Mouse (Mus musculus) c-Kit-positive CD71-positive TER-119-negative erythroid progenitor cells, embryonic 14.5 days (primary cell): ENCODE results near the gene Fbxw17.
"Not testable (repeated sequence)": the region's sequence is repeated elsewhere in the genome, so short reads cannot be mapped to it uniquely, and the experiment has no call there.

ENCODE experiments used
- DNase-seq: peaks from one replicate; pipeline ENCODE4 v3.0.0-alpha.2; 2013; ENCODE audit warnings: low read depth

The Fbxw17 gene

GRCm38 (mm10) chr13:50417389-50418183 is at the start of gene Fbxw17:
Gene Fbxw17, plus strand, starts transcription at chr13:50417864.
- peak; percentile 36 for DNase-seq

GRCm38 (mm10) chr13:50372934-50373705 is 44.5 kb upstream of the Fbxw17 start:
- DNase-seq: not testable (repeated sequence)

GRCm38 (mm10) chr13:50389146-50389545 is 28.5 kb upstream of the Fbxw17 start:
- not testable (repeated sequence) for DNase-seq

- no peak for DNase-seq
These were observed 757 bp downstream of the Fbxw17 start for GRCm38 (mm10) chr13:50418421-50418820.

GRCm38 (mm10) chr13:50423625-50424209 is 6.1 kb downstream of the Fbxw17 start:
- DNase-seq: no peak

GRCm38 (mm10) chr13:50424517-50424916 is 6.9 kb downstream of the Fbxw17 start:
- no peak for DNase-seq

- DNase-seq: no peak
These were observed 9.0 kb downstream of the Fbxw17 start for GRCm38 (mm10) chr13:50426686-50427085.

- DNase-seq: no peak
These were observed 26.1 kb downstream of the Fbxw17 start, which contains the start of gene Gm47429 for GRCm38 (mm10) chr13:50443812-50444211. Gene Gm47429, minus strand, starts transcription at chr13:50443912.

GRCm38 (mm10) chr13:50445261-50445660 is 27.6 kb downstream of the Fbxw17 start:
- no peak for DNase-seq

GRCm38 (mm10) chr13:50452266-50452665 is 34.6 kb downstream of the Fbxw17 start:
- not testable (repeated sequence) for DNase-seq

GRCm38 (mm10) chr13:50453426-50453825 is 35.8 kb downstream of the Fbxw17 start:
- DNase-seq: no peak

GRCm38 (mm10) chr13:50460433-50460832 is 42.8 kb downstream of the Fbxw17 start:
- DNase-seq: not testable (repeated sequence)

GRCm38 (mm10) chr13:50464621-50465562 is 47.2 kb downstream of the Fbxw17 start:
- DNase-seq: no peak

- no peak for DNase-seq
These were observed 49.3 kb downstream of the Fbxw17 start, which contains the start of gene Nutm2 for GRCm38 (mm10) chr13:50467007-50467406. Gene Nutm2, plus strand, starts transcription at chr13:50467307.
